Mouse (Mus musculus): ENCODE measurements around the gene Trpm4.
"Not testable (repeated sequence)": the region's sequence is repeated elsewhere in the genome, so short reads cannot be mapped to it uniquely, and the experiment has no call there.

The Trpm4 gene

DNA sequence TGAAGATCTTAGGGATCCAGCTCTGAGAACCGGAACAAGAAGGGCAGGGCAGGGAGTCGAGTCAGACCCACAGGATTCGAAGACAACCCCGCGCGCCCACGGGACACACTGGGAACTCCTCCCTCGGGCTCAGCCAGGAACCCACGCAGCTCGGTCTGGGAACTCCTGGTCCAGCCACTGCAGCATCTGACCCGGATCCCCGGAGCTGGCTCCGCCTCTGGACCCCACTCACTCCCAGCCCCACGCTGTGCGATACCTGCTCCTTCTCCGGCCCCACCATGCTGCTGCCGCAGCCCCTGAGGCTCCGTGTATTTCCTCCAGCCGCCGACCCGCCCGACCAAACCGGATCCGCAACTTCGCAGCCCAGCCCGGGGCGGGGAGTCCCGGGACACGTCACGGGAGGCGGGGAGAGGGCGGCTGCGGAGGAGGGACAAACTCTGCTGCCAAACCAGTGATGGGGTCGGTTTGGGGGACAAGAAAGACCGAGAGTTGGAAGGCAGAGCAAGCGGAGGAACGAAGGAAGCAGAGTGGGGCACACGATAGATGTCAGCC lies at the start of gene Trpm4:
Trpm4 (minus strand) TSS at position 350 of the 552 bp plus-strand sequence.
- peak; percentile 86 for DNase-seq (ENCODE audit: extremely low spot score)

DNA sequence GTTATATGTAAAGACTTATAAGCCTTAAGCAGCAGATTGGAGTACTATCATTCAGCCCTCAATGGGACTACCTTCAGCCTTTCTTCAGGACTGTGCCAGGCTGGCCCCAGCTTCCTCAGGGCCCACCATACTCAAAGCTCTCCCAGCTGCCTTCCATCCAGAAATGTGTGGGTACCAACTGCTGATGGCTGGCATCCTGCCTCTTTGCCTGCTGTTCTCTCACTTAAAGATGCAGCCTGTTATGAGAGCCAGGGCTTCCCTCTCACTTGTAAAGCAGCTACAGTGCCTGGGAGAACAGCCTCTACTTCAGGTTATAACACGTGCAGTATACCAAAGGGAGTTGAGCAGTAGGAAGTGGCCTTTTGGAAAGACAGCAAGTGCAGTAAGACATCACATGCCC lies 42.5 kb upstream of the Trpm4 start:
- DNase-seq (ENCODE audit: extremely low spot score) = no peak

DNA sequence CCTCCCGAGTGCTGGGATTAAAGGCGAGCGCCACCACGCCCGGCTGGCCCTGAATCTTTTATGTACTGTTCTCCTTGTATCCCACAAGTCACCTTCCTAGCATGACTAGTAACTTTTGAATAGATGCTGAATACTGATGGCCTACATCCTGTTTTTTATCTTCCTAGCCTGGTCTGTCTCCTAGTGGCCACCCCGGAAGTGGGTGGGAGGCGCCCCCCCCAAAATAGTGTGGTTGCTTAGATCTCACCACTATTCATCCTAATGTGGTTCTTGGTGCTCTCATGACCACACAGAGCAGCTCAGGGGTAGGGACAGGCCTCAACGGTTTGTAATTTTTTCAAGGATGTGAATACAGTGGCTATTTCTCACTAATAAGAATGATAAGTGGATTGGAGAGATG lies 41.0 kb upstream of the Trpm4 start:
- DNase-seq (ENCODE audit: extremely low spot score) = no peak

DNA sequence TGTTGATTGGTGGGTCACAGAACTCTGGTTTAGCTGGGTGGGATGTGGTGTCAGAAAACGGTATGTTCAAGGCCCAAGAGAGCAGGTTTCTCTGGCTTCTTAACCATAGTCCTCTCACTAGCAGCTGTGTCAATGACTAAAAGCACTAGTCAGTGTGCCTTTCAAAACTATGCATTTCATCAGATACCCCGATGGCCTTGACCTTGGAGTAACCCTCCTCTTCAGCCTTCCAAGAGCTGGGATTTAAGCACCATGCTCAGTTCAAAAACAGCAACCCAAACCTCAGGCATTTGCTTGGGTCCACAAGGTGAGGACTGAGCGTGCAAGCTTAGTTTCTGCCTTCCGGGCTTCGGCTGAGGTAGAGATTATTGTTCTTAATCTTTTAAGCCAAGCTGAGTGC lies 38.8 kb upstream of the Trpm4 start:
- no peak for DNase-seq (ENCODE audit: extremely low spot score)

DNA sequence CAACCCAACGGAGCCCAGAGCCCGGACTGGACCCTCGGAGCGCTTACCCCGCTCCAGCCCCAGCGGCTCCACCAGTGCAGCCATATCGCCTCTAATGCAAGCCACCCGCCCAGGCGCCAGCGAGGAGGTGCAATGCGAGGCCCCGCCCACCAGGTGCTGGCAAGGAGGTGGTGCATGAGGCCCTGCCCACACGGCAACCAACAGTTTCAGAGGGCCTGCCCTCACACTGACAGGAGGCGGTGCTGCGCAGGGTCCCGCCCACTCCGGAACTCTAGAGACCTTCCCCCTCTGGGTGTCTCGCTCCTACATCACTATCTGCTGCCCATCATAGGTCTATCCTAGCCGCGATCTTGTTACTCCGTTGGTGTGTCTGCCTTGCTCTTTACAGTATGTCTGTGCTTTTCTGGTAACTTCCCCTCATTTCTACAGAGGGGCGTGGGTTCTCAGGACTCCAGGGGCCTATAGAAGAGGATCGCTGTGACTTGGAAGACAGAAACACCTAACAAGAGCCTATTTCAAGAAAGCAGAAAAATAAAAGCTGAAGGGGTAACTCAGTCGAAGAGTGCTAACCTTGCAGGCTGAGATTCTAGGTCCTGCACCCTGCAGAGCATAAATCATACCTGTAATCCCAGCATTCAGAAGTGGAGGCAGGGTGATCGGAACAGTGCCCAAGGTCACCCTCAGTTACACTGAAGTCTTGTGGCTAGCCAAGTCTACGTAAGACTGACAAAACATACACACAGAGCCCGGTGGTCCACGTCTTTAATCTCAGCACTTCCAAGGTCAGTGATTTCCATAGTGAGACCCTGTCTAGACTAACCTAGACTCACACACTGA lies 37.1 kb upstream of the Trpm4 start, which contains the start of gene Lin7b:
Lin7b (minus strand) TSS at position 109 of the 837 bp plus-strand sequence.
- DNase-seq (ENCODE audit: extremely low spot score) = peak; percentile 91

DNA sequence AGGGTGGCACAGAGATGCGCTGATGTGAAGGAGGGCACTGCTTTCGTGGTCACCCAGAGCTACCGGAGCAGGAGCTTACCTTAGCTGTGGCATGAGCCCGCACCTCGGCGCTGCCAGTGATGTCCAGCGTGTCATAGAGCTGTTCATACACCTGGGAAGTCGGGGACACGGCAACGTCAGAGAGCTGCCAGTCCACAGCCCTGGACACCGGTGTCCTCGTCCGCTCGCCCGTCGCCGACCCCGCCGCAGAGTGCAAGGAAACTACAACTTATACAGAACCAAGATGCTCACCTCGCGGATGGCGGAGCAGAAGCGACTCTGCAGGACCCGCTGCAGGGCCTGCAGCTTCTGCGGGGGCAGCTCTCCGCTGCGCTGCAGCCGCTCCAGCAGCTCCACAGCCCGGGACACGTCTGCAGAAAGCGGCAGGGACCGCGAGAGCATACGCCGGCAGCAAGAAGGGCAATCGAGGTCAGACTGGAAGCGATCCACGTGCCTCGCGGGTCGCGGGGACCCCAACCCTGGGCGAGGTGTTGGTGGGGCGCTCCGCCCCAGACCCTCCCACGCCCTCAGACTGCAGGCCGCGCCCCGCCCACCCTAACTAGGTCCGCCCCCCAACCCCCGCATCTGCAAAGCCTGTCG lies 36.4 kb upstream of the Trpm4 start:
- DNase-seq (ENCODE audit: extremely low spot score) = no peak

DNA sequence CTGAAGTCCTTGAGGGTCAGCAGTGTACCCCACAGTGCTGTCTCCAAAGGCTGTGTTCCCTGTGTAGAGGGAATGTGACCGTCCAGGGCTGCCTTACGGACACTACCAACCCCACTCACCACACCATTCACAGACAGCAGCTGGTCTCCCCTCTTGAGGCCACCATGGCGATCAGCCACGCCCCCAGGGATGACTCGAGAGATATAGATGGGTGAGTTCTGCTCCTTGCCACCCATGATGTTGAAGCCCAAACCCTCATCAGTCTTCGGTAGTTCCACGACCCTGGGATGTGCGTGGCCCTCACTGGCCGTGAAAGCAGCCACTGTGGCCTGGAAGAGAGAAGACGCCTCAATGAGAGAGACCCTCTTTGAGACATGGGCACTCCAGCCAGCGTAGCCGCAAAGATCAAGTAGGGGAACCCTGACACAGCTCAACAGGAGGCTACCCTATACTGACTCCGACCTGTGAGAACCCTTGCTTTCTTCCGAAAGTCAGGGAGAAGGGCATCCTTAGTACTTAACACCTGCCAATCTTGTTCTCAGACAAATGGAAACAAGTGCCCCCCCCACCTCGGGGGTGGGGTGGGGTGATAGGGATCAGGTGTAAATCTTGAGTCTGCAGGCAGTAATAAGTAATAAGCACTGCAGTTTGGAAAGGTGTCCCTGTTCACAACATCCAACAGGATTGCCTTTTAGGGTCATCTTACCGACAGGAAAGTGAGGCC lies 35.6 kb upstream of the Trpm4 start:
- no peak for DNase-seq (ENCODE audit: extremely low spot score)

DNA sequence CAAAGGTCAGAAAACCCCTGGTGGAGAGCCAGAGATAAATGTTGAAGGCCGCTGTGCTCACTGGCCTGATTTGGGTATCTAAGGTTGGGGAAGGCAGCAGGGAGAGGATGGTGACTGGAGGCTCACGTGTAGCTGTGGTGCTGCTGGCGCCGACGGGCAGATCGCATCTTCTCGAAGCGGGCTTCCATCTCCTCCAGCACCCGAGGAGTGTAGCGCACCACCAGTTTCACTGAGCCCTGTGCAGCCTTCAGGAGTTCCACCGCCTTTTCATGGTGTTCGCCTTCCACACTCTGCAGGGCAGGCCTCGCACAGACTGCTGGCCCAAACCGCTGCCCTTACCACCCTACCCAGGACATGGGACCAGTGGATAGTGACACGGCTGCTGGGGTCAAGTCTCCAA lies 34.6 kb upstream of the Trpm4 start:
- no peak for DNase-seq (ENCODE audit: extremely low spot score)

DNA sequence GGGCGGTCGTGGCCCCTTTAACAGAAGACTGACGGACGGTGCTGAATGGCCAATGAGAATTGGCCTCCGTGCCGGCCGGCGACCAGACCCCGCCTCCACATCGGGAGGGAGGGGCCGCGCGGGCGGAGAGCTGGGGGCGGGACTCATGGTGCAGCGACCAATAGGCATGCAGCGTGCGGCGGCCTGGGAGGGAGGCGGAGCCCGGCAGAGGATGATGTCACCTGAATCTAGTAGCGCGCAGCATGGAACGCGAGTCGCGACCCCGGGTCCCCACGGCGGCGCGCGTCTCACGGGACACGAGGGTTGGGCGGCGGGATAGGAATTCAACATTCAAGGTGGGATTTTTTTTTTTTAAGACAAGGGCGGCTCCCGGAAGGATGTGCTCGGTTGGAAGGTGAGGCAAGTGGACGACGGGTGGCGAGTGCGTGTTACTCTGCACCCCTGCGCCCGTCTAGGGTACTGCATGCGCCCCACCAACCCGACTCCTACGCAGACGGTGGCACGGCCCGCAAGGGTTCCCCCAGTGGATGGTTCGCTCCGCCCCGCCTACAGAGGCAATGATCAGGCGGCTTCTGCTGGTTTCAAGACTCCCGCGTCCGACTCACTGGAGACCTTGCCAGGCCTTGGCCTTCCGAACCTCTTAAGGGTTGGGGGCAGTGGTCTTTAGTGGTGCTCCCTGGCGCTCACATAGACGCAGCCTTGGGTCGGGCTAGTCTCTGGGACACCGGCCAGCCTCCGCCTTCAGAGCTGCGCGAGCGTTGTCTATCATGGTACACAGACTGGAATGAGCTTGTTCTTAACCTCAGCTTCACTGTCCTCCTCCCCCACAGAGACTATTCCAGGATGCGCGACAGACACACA lies 33.7 kb upstream of the Trpm4 start:
- DNase-seq (ENCODE audit: extremely low spot score) = peak; percentile 99

DNA sequence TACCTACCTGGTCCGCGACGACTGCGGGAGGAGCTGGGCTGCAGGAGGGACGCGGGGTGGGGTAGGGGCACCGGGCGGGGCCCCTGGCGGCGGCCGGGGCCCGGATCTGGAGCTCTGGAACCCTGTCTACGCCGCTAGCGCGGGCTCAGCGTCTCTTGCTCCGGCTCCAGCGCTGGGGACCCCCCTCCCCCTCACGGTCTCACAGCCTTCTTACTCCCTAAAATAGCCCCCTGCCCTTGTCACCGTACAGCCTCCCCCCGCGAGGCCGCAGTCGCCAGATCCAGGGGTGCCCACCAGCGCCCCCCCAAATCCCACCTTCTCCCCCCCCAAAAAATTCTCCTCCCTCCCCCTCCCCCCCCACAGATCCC lies 33.1 kb upstream of the Trpm4 start, which contains the start of gene Ppfia3:
Ppfia3 (minus strand) TSS at position 368 of the 368 bp plus-strand sequence.
- DNase-seq (ENCODE audit: extremely low spot score) = no peak

DNA sequence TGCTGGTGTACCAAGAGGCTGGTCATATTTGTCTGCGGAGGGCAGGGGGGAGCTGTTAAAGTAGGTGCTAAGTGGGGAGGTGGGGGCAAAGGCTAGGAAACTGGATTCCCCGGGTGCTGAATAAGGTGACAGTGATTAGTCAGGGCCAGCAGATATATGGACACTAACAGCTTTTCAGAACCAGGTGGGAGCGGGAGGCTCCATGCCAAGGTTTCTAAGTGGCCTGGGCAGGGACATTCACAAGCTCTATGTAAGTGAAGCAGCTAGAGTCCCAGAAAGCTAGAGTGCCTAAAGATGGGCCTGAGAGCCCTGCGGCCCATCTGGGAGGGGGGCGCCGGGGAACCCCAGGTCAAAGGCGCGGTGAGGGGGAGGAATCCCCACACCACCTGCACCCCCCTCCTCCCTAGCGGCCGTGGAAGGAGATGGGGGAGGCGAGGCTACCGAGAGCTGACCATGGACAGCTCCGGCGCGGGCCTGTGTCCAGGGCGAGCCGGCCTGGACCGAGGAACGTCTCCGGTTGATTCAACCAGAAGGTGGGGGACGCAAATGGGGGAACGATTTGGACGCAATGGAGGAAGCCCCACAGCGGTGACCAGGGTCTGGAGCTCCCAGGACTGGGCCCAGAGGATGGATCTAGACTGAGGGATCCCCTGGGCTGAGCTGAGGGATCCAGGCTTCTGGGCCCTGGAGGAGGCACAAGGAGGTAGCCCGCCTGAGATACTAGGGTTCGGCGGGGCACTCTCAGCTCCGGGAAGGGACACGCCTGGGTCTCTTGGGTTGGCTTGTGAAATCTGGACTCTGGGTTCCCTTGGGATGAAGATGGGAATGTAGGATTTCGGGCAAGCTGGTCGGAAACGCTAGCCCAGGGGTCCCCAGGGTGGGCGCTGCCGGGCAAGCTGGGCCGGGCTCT lies 32.4 kb upstream of the Trpm4 start:
- peak; percentile 60 for DNase-seq (ENCODE audit: extremely low spot score)

DNA sequence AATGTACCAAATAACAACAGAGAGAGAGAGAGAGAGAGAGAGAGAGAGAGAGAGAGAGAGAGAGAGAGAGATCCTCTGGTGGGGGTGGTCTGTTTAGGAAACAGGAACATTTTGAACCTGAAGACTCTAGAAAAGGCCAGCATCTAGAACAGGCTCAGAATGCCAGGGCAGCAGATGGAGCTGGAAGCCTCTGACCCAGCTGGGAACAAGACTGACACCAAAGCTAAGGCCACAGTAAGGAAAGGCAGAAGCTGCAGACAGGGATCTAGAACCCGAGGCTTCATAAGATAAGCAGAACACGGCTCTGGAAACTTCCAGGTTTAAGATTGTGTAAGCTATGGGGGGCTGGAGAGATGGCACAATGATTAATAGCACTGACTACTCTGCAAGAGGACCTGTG lies 30.4 kb upstream of the Trpm4 start:
- no peak for DNase-seq (ENCODE audit: extremely low spot score)

DNA sequence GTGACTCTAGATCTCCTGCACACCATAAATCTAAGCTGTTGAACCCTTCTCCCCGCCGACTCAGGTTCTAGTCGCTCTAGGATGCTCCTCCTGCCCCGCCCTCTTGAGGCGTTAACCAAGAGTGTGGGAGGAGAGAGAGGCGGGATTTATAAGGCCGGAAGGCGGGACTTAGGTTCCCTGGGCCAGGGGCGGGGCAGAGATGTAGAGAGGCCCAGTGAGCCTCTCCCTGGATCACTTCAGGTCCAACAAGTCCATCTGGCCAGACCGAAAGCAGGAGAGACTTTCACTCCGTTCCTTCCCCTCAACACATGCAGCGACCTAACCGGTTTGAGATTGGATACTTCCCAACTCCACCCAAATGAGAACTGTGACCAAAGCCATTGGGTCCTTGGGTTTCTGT lies 29.2 kb upstream of the Trpm4 start:
- DNase-seq (ENCODE audit: extremely low spot score) = peak; percentile 53

DNA sequence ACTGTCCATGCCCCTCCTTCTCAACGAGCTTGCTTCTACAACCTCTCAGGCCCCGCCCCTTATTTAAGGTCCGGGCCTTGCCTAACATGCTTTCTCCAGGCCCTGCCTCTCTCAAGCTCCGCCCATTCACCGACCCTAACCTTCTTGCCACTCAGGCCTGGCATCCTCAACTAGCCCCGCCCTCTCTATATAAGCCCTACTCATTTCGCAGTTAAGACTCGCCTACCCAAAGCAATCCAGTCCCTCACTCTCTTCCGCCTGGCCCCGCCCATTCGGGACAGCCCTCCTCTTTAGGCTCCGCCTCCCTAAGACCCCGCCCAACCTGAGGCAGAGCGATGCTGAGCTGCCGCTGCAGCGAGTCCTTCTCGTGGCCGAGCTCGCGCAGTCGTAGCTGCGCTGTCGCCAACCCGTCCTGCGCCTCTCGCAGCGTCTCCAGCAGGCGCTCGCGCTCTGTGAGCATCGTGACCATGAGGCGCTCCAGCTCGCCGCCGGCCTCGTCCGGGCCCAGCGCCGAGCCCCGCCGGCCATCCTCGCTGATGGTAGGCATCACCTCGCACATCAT lies 27.7 kb upstream of the Trpm4 start:
- DNase-seq (ENCODE audit: extremely low spot score) = peak; percentile 92

DNA sequence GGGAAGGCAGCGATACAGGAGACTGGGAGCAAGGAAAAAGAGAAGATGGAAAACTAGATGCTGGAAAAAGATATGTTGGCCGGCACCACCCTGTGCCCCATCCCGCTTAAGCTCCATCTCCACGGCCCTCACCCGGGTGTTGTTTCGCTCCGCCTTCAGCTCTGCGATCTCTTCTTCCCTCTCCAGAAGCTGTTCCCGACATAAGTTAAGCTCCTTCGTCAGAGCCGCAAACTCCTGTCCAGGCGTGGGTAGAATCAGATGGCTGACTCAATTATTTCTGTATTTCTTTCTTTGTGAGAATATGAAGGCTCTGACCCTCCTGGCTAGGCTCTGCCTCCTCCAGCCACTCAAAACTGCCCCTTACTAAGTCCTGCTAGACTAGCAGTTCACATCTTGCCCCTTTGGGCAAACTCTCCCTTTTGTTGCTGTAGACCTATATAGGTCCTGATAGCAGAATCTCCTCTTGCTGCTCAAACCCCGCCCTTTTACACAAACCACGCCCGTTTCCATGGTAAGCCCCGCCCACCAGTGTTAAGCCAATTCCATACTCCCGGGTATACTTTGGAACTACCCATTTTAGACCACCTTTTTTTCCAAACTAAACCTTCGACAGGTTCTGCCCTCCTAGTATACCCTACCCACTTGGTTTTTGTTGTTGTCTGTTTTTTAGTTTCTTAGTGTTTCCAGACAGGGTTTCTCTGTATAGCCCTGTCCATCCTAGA lies 27.0 kb upstream of the Trpm4 start:
- DNase-seq (ENCODE audit: extremely low spot score) = no peak

DNA sequence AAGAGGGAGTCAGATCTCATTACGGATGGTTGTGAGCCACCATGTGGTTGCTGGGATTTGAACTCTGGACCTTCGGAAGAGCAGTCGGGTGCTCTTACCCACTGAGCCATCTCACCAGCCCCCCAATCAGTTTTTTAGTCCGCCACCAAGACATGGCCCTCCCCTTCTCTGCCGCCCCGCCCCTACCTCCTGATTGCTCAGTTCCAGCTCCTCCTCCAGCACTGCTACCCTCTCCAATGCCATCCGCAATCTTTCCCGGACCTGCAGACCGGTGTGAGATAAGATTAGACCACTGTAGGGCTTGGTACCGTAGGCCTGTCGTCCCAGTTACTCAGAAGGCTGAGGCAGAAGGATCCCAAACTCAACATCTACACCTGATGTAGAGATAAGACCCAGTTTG lies 25.5 kb upstream of the Trpm4 start:
- not testable (repeated sequence) for DNase-seq (ENCODE audit: extremely low spot score)

DNA sequence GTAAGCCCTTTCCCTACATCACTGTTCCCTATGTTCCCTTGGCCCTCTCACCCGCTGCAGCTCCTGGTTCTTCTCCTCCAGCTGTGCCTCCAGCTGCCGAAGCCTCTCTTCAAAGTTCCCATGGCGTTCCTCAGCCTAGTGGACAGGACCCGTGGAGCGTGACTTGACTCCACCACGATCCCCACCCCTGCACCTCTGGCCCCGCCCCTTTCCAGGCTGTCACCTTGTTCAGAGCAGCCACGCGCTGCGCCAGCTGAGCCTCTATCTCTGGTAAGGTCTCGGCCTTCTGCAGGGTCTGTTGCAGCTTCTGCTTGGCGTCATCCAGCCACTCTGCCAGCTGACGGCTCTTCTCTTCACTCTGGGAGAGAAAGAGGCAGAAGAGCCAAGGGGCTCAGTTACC lies 22.5 kb upstream of the Trpm4 start:
- DNase-seq (ENCODE audit: extremely low spot score) = no peak

DNA sequence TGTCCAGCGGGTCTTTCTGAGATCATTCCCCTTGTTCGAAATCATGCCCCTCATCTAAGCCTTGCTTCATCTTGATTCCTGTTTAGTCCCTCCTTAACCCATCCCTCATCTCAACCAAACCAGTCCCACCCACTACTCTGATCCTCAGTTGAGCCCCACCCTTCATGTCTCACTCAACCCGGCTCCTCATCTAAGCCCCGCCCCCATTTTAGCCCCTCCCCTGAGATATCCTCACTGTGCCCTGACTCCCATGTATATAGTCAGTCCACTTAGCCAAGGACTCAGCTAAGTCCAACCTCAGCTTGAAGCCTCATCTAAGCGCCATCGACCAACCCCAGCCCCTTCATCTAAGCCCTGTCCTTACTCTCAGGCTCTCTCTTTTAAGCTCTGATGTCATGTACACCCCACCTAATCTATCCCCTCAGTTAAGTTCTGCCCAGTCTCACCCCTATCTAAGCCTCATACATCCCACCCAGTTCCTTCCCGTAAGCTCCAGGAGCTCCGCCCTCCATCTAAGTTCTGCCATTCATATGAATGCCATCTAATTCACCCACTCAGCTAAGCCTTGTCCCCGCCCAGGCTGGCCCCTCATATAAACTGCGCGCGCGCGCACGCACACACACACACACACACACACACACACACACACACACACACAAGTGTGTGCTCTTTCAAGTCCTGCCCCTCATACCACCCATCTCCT lies 21.9 kb upstream of the Trpm4 start:
- DNase-seq (ENCODE audit: extremely low spot score) = no peak

DNA sequence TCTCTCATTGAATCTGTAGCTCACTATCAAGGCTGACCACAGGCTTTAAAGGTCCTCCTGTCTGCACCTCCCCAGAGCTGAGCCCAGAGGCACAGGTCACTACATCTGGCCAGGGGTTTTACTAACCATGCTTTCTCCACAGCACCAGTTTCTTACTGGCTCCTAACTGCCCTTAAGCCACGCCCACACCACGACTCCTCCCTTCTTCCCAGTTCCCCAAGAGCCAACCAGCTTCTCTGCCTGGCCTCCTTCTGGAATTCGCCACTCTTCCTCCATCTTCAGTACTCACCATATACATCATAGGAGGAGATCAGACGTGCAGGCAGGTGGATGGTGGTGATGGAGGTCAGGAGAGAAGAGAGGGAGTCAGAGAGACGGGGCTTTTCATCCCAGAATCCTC lies 19.5 kb upstream of the Trpm4 start:
- no peak for DNase-seq (ENCODE audit: extremely low spot score)
